Mouse (Mus musculus): ENCODE measurements at regions not wholly inside any gene's neighbourhood (a gene's known extent, or its start where the extent isn't known, plus 50 kb on each side); places are given as distances from the start of the nearest gene placed in this dataset.

- DNase-seq (ENCODE audit: low read depth in 2 of 2, low spot score in 2 of 2), result no peak
Observed at GRCm38 (mm10) chr15:60632789-60633456, 220.7 kb downstream of the Fam84b start.

GRCm38 (mm10) chr15:60630756-60631402 is 222.7 kb downstream of the Fam84b start:
- no peak for DNase-seq (ENCODE audit: low read depth in 2 of 2, low spot score in 2 of 2)

DNA sequence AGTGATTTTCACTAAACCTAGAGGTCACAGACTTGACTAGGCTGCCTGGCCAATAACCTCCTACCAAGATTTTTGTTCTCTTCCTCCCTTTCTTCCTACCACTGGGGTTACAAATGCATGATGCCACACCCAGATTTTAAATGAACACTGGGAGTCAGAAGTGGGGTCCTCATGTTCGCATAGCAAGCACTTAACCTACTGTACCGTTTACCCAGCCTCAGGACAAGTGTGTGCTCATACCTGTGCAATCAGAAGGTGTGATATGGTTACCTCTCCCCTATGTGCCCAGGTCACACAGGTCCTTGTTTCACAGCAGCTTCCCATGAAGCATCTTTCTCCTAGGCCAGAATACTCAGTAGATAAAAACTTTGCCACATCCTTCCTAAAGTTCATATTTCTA is 234.8 kb downstream of the Fam84b start:
- no peak for DNase-seq (ENCODE audit: low read depth in 2 of 2, low spot score in 2 of 2)

DNA sequence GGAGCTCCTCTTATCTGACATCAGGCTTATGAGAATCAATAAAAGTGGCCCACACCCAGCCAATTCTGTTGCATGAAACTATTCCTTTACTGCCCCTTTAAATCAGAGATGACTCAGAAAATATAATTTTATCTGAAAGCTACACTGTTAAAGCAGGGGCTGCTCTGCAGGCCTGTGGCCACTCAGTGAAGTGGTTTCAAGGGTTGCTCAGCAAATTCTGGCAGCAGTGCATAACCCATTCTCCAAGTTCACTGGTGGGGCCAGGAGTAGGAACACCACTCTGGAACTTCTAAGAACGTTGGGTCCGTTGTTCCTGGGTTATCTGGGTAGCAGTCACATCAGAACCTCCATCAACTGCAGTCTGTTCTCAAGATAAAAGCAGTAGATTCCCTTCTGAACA is 236.2 kb downstream of the Fam84b start:
- DNase-seq (ENCODE audit: low read depth in 2 of 2, low spot score in 2 of 2), result no peak

DNA sequence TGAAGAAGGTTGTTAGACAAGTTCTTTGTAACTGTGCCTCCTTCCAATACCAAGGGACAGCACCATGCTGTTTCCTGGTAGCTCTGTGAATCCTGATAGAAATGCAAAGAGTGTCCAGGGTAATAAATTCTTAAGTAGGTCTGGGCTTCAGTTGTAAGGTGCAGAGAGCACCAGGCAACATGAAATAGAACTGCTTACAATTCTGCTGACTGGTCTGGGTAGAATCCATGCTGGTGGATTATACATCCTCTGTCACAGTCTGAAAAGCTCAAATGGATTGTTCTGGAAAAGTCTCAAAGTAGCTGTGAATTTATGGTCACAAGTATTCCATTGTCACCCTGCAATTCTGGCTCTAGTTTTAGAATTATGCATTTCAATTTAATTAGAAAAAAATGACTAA is 251.7 kb downstream of the Fam84b start:
- DNase-seq (ENCODE audit: low read depth in 2 of 2, low spot score in 2 of 2), result no peak

DNA sequence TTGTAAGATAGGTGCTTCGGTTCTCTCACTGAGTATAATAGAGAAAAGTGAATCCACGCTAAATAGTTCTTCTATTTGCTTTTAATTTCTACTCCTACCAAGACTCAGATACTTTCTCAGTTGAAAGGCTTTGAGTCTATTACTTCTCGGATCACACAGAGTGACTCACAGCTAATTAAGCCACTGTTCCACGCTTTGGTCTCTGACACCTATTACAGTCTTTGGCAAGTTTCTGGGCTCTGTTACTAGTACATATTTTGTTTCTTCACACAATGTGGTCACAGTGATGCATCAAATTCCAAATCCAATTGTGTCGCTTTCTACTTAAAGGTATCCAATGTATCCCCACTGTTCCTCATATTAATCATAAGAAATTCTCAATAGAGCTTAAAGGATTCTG is 276.5 kb downstream of the Fam84b start:
- no peak for DNase-seq (ENCODE audit: low read depth in 2 of 2, low spot score in 2 of 2)

DNA sequence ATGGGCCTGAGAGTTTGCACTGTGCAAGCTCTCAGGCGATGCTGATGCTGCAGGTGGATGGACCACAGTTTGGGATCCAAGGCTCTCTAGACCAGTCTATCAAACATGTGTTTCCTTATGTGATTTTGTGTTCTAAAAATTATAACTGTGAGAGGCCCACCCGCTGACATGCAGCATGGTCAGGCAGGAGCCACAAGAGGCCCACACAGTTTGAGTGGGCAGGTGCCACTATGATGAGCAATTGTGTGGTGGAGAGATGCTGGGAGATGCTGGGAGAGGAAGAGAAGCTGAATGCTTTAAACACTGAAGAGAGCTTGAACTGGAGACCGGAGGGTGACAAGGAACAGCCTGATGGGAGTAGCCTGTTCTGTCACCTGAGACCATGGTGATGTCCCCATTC is 287.3 kb downstream of the Fam84b start:
- DNase-seq (ENCODE audit: low read depth in 2 of 2, low spot score in 2 of 2), result no peak

- no peak for DNase-seq (ENCODE audit: low read depth in 2 of 2, low spot score in 2 of 2)
Observed at GRCm38 (mm10) chr15:60565017-60565416, 288.6 kb downstream of the Fam84b start.

GRCm38 (mm10) chr15:60560641-60561040 is 292.9 kb downstream of the Fam84b start:
- no peak for DNase-seq (ENCODE audit: low read depth in 2 of 2, low spot score in 2 of 2)

DNA sequence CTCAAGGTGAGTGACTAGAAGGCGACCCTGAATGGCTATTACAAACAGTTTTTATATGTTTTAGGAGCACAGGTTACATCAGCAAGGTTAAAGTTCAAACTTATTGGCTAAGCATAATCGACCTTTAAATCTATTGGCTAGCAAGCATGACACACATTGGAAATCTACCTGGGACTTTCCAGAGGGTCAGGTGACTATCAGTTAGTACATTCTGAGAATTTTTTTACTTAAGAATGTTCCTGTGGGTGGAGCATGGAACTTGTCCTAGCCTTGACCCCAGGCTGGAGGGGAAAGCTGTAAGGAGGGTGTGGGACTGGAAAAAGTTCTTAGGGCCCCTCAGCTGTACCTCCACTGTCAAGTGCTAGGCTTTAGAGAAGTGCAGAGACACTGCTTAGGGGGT is 297.9 kb downstream of the Fam84b start:
- no peak for DNase-seq (ENCODE audit: low read depth in 2 of 2, low spot score in 2 of 2)

GRCm38 (mm10) chr15:60554587-60554986 is 299.0 kb downstream of the Fam84b start:
- no peak for DNase-seq (ENCODE audit: low read depth in 2 of 2, low spot score in 2 of 2)

GRCm38 (mm10) chr15:60548045-60548444 is 305.5 kb downstream of the Fam84b start:
- no peak for DNase-seq (ENCODE audit: low read depth in 2 of 2, low spot score in 2 of 2)

DNA sequence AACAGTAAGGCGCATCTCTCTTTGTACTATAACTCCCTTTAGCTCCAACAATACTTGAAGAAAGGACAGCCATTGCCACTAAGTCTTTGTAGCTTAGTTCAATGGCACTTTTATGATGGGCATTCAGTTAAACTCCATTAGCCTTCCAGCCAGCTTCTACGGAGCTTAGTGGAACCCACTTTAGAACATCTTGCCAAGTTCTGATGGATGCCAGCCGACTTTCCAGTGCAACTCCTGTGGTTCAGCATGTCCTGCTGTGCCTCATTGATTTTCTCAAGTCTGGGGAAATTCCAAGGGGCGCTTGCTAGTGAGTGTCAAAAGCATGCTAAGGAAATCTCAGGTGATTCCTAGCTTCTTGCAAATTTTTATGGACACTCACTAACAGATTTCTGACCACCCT is 316.4 kb downstream of the Fam84b start:
- no peak for DNase-seq (ENCODE audit: low read depth in 2 of 2, low spot score in 2 of 2)

- DNase-seq (ENCODE audit: low read depth in 2 of 2, low spot score in 2 of 2), result no peak
Observed at GRCm38 (mm10) chr15:60534701-60535100, 318.9 kb downstream of the Fam84b start.

- DNase-seq (ENCODE audit: low read depth in 2 of 2, low spot score in 2 of 2), result no peak
Observed at GRCm38 (mm10) chr15:60516810-60517209, 336.8 kb downstream of the Fam84b start.

GRCm38 (mm10) chr15:60476755-60477310 is 376.7 kb downstream of the Fam84b start:
- no peak for DNase-seq (ENCODE audit: low read depth in 2 of 2, low spot score in 2 of 2)

DNA sequence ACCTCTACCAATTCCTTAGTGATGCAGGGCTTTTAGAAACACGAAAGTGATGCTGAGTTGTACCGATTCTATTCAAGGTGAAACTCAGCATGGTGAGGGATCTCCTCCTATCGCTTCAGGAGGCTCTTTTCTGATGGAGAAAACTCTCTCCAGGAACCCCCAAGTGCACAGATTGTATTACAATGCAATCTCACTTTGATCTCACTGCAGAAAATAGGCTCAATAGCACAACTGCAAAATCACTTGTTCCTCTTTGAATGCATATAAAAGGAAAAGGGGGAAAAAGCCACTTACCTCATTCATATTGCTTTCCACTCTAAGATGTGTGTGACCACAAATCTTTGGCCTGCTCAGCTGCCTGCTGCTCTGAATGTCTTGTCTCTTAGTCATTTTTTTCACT is 378.5 kb downstream of the Fam84b start:
- no peak for DNase-seq (ENCODE audit: low read depth in 2 of 2, low spot score in 2 of 2)

GRCm38 (mm10) chr15:60431916-60432315 is 415.5 kb upstream of the 4933412E24Rik start:
- no peak for DNase-seq (ENCODE audit: low read depth in 2 of 2, low spot score in 2 of 2)

- no peak for DNase-seq (ENCODE audit: low read depth in 2 of 2, low spot score in 2 of 2)
Observed at GRCm38 (mm10) chr15:60419081-60419480, 402.7 kb upstream of the 4933412E24Rik start.

DNA sequence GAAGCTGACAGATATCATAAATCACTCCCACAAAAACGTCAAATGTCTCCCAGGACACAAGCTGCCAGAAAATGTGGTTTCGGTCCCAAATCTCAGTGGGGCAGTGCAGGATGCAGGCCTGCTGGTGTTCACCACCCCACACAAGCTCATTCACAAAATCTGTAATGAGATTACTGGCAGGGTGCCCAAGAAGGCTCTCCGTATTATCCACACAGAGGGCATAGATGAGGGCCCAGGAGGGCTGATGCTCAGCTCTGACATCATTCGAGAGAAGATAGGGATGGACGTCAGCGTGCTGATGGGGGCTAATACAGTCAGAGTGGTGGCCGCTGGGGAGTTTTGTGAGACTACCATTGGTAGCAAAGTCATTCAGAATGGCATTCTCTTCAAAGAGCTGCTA is 375.9 kb upstream of the 4933412E24Rik start:
- no peak for DNase-seq (ENCODE audit: low read depth in 2 of 2, low spot score in 2 of 2)

DNA sequence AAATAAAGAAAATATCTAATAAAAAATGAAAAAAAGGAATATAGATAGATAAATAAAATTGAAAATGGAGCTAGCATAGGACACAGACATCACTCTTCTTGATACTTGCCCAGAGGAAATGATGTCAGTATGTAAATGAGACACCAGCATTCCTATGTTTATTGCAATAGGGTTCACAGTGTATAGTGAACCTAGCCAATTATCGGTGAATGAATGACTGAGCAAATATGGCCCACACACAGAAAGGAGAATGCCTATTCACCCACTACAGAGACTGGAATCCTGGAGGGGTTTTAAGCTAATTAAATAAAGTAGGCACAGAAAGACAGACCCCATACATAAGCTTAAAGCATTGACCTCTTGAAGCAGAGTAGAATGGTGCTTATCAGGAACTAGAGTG is 373.9 kb upstream of the 4933412E24Rik start:
- DNase-seq (ENCODE audit: low read depth in 2 of 2, low spot score in 2 of 2), result no peak

GRCm38 (mm10) chr15:60387962-60388361 is 371.5 kb upstream of the 4933412E24Rik start:
- no peak for DNase-seq (ENCODE audit: low read depth in 2 of 2, low spot score in 2 of 2)
